In genomic region chr6:13872076-13872475, GRCm38 (mm10) we compare ENCODE assay signal across 8 mouse cellular contexts. TPM values are rescaled to one million over a fixed set of nuclear protein-coding genes. Genes with fewer than 3 reads are reported as not detected.
DNase-seq lines count a peak whose midpoint lies in the region; ATAC-seq and TF ChIP-seq lines count a peak whose summit lies in the region.

No protein-coding gene starts in this region.

- H3K36me3 ChIP-seq in liver, adult 2 months (ENCODE audit: control insufficient read depth, insufficient read depth, low read length) = peaks cover 5% of the 10 kb centered on the region
- no peaks in the 10 kb centered on the region for H3K36me3 ChIP-seq in embryonic facial prominence, embryonic 13.5 days
- H3K36me3 ChIP-seq in kidney, postnatal 0 days (ENCODE audit: insufficient read depth, low read length) = no peaks in the 10 kb centered on the region
- no peaks in the 10 kb centered on the region for H3K36me3 ChIP-seq in neural tube, embryonic 13.5 days

- TF ChIP-seq CTCF in liver, adult 2 months (IDR thresholded peaks at IDR 0.05; ENCODE audit: low read depth, low read length) = no peak
- no peak for TF ChIP-seq CTCF in kidney, postnatal 0 days (IDR thresholded peaks at IDR 0.05; ENCODE audit: low read depth)

- peak overlapping the region; percentile 62 for H3K4me2 ChIP-seq in embryonic facial prominence, embryonic 13.5 days
- H3K4me2 ChIP-seq in kidney, postnatal 0 days (ENCODE audit: low read length) = peak overlapping the region; percentile 59
- peak overlapping the region; percentile 55 for H3K4me2 ChIP-seq in neural tube, embryonic 13.5 days

- H3K9me3 ChIP-seq in embryonic facial prominence, embryonic 13.5 days = no peaks in the 10 kb centered on the region
- no peaks in the 10 kb centered on the region for H3K9me3 ChIP-seq in kidney, postnatal 0 days (replicated peaks; ENCODE audit: low read length)
- H3K9me3 ChIP-seq in neural tube, embryonic 13.5 days = no peaks in the 10 kb centered on the region

- WGBS in liver, adult 2 months = 65% methylated on average over 7 of the region's 7 CpGs
- WGBS in embryonic facial prominence, embryonic 13.5 days = 70% methylated on average over 7 of the region's 7 CpGs
- 37% methylated on average over 7 of the region's 7 CpGs for WGBS in kidney, postnatal 0 days
- WGBS in neural tube, embryonic 13.5 days = 68% methylated on average over 7 of the region's 7 CpGs

- no peaks in the 10 kb centered on the region for H3K27me3 ChIP-seq in liver, adult 2 months (ENCODE audit: control insufficient read depth, insufficient read depth, low read length)
- no peaks in the 10 kb centered on the region for H3K27me3 ChIP-seq in embryonic facial prominence, embryonic 13.5 days
- H3K27me3 ChIP-seq in kidney, postnatal 0 days (ENCODE audit: insufficient read depth, low read length) = no peaks in the 10 kb centered on the region
- no peaks in the 10 kb centered on the region for H3K27me3 ChIP-seq in neural tube, embryonic 13.5 days

- peaks cover 7% of the 10 kb centered on the region for H3K4me1 ChIP-seq in liver, adult 2 months (ENCODE audit: control insufficient read depth, insufficient read depth, low read length)
- peaks cover 9% of the 10 kb centered on the region for H3K4me1 ChIP-seq in embryonic facial prominence, embryonic 13.5 days
- 0 out of 2 replicates have a peak, but pooled peaks cover 4% of the 10 kb centered on the region for H3K4me1 ChIP-seq in kidney, postnatal 0 days (replicated peaks; ENCODE audit: insufficient read depth, low read length)
- peaks cover 15% of the 10 kb centered on the region for H3K4me1 ChIP-seq in neural tube, embryonic 13.5 days (replicated peaks)

- no peaks in the 10 kb centered on the region for H3K79me2 ChIP-seq in liver, adult 2 months (ENCODE audit: control insufficient read depth, insufficient read depth, low read length)

- H3K27ac ChIP-seq in liver, adult 2 months (replicated peaks; ENCODE audit: insufficient read depth, low read depth, low read length) = no peak overlapping the region
- H3K27ac ChIP-seq in embryonic facial prominence, embryonic 13.5 days = no peak overlapping the region
- no peak overlapping the region for H3K27ac ChIP-seq in kidney, postnatal 0 days
- no peak overlapping the region for H3K27ac ChIP-seq in neural tube, embryonic 13.5 days (replicated peaks)

- TF ChIP-seq POLR2A in liver, adult 2 months (IDR thresholded peaks at IDR 0.05; ENCODE audit: extremely low read depth, insufficient read depth, low read length) = no peak

- no peak for ATAC-seq in embryonic facial prominence, embryonic 13.5 days (ENCODE audit: insufficient number of reproducible peaks, insufficient read depth, low FRiP score, low TSS enrichment, low read depth)
- no peak for ATAC-seq in kidney, postnatal 0 days (replicated peaks; ENCODE audit: low FRiP score, low read depth)
- ATAC-seq in neural tube, embryonic 13.5 days (ENCODE audit: low read depth) = no peak

- peak; percentile 29 for DNase-seq in liver, adult 2 months (ENCODE audit: extremely low read depth, low read depth, low spot score)
- DNase-seq in liver = no peak
- DNase-seq in kidney, postnatal 0 days (ENCODE audit: low spot score) = no peak
- DNase-seq in adrenal gland, postnatal 14 days = no peak
- DNase-seq in right cerebral cortex, postnatal 10 days (ENCODE audit: low spot score in 2 of 2) = no peak
- no peak for DNase-seq in layer of hippocampus, postnatal 10 days (ENCODE audit: low spot score in 2 of 2)

- H3K9ac ChIP-seq in liver, adult 2 months (ENCODE audit: low read depth, low read length) = no peak overlapping the region
- no peak overlapping the region for H3K9ac ChIP-seq in embryonic facial prominence, embryonic 13.5 days
- H3K9ac ChIP-seq in kidney, postnatal 0 days (ENCODE audit: low read depth, low read length) = no peak overlapping the region
- H3K9ac ChIP-seq in neural tube, embryonic 13.5 days = peak overlapping the region; percentile 71; the same call in 1 of the 2 replicates

- peak overlapping the region; percentile 61; the same call in 1 of the 2 replicates for H3K4me3 ChIP-seq in liver, adult 2 months (ENCODE audit: insufficient read depth, low read depth, low read length)
- peak overlapping the region; percentile 61 for H3K4me3 ChIP-seq in embryonic facial prominence, embryonic 13.5 days
- peak overlapping the region; percentile 53 for H3K4me3 ChIP-seq in kidney, postnatal 0 days (replicated peaks; ENCODE audit: low read depth, low read length)
- peak overlapping the region; percentile 53 for H3K4me3 ChIP-seq in neural tube, embryonic 13.5 days

RNA-seq across cellular contexts. Expression of gene 2610001J05Rik, which starts 0.8 kb away (rescaled TPM):
- 17.3 and 23.4 TPM in 2 replicates for total RNA-seq in liver, adult 2 months (2014; rRNA removed)
- polyA plus RNA-seq in liver, adult 2 months (2012; rRNA removed) = 10.1 and 14.1 TPM in 2 replicates
- 117 and 125 TPM in 2 replicates for polyA plus RNA-seq in embryonic facial prominence, embryonic 13.5 days (2015; fragmentation: Nextera tagmentation; extraction: Ambion mirVana)
- 110 and 112 TPM in 2 replicates for polyA plus RNA-seq in kidney, postnatal 0 days (2015; fragmentation: Nextera tagmentation; extraction: Ambion mirVana)
- 89.4 and 93.9 TPM in 2 replicates for polyA plus RNA-seq in neural tube, embryonic 13.5 days (2015; fragmentation: Nextera tagmentation; extraction: Ambion mirVana)
- total RNA-seq in adrenal gland, postnatal 14 days (2021) = 38.8 and 41.9 TPM in 2 replicates
- total RNA-seq in layer of hippocampus, postnatal 10 days (2021) = 10 to 100 TPM; 48.8 to 49.1 TPM

RNA-seq across cellular contexts. Expression of gene Gpr85, which starts 32.3 kb away (rescaled TPM):
- total RNA-seq in liver, adult 2 months (2014; rRNA removed) = not detected in 2 replicates
- polyA plus RNA-seq in liver, adult 2 months (2012; rRNA removed) = 0.12 TPM in 1 of 2 replicates, not detected in the other
- polyA plus RNA-seq in embryonic facial prominence, embryonic 13.5 days (2015; fragmentation: Nextera tagmentation; extraction: Ambion mirVana) = 5.9 and 6.5 TPM in 2 replicates
- polyA plus RNA-seq in kidney, postnatal 0 days (2015; fragmentation: Nextera tagmentation; extraction: Ambion mirVana) = 0.66 and 0.75 TPM in 2 replicates
- polyA plus RNA-seq in neural tube, embryonic 13.5 days (2015; fragmentation: Nextera tagmentation; extraction: Ambion mirVana) = 78.5 and 82.4 TPM in 2 replicates
- total RNA-seq in adrenal gland, postnatal 14 days (2021) = 0.67 and 1.5 TPM in 2 replicates
- 10 to 100 TPM; 52.8 to 53.0 TPM for total RNA-seq in layer of hippocampus, postnatal 10 days (2021)

Comparison
In these comparisons a context has a peak if more than half of its experiments do, and no peak if none do; other contexts are left out.
1. RNA of gene Gpr85, which starts 32.3 kb away (polyA plus RNA-seq): 78.5 to 82.4 TPM in neural tube, embryonic 13.5 days; 5.9 to 6.5 TPM in embryonic facial prominence, embryonic 13.5 days, 0.66 to 0.75 TPM in kidney, postnatal 0 days and 0.12 TPM in liver, adult 2 months; every median in the first group is over 10 times any median in the second.
2. Peak in every context shown above with its lines, with median percentiles within 50 percentile points of each other: H3K4me3 ChIP-seq and H3K4me2 ChIP-seq.